In the genomic region with DNA sequence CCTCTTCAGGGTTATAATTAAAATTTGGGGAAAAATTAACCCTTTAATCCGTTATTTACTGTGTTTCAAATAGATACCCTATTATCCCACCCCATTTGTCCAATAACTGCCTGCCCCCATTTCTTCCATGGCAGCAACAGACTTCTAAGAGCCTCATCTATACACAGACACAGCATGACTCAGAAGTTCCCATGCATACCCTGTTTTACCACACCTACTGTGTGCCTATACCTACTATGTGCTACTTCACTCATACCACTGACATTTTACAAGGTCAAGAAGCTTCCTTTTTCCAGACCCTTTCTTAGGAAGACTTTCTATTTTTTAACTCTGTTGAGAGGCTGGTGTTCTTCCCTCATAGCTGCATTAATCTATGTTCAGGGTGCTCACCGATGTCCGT, we compare ENCODE assay signal across 28 mouse cellular contexts. TPM values are rescaled to one million over a fixed set of nuclear protein-coding genes. Genes with fewer than 3 reads are reported as not detected.
"Had no signal": no experiment of that assay in that cellular context is flagged by ENCODE, and none has a peak within 500 bp of the region (broad histone marks: within the 10 kb centered on the region; RNA-seq: fewer than 3 reads in every experiment).

No protein-coding gene starts in this region.

- H3K4me1 ChIP-seq: embryonic facial prominence, embryonic 10.5 days; embryonic facial prominence, embryonic 12.5 days; embryonic facial prominence, embryonic 15.5 days; forebrain, embryonic 10.5 days; forebrain, embryonic 12.5 days; forebrain, embryonic 13.5 days; forebrain, embryonic 15.5 days; heart, embryonic 10.5 days had no signal

- H3K4me2 ChIP-seq: embryonic facial prominence, embryonic 12.5 days; embryonic facial prominence, embryonic 13.5 days; embryonic facial prominence, embryonic 15.5 days; forebrain, embryonic 12.5 days; forebrain, embryonic 13.5 days; forebrain, embryonic 15.5 days had no signal

- H3K27me3 ChIP-seq: embryonic facial prominence, embryonic 12.5 days; embryonic facial prominence, embryonic 15.5 days; forebrain, embryonic 12.5 days; forebrain, embryonic 13.5 days; forebrain, embryonic 15.5 days had no signal

- H3K27ac ChIP-seq: embryonic facial prominence, embryonic 10.5 days; embryonic facial prominence, embryonic 12.5 days; embryonic facial prominence, embryonic 13.5 days; embryonic facial prominence, embryonic 15.5 days; forebrain, embryonic 10.5 days; forebrain, embryonic 12.5 days; forebrain, embryonic 13.5 days; forebrain, embryonic 15.5 days; gastrocnemius, adult 2 months; heart, embryonic 10.5 days had no signal

- H3K9me3 ChIP-seq: embryonic facial prominence, embryonic 10.5 days; embryonic facial prominence, embryonic 12.5 days; embryonic facial prominence, embryonic 13.5 days; embryonic facial prominence, embryonic 15.5 days; forebrain, embryonic 10.5 days; forebrain, embryonic 12.5 days; forebrain, embryonic 13.5 days; forebrain, embryonic 15.5 days; heart, embryonic 10.5 days had no signal

- H3K36me3 ChIP-seq: embryonic facial prominence, embryonic 10.5 days; embryonic facial prominence, embryonic 12.5 days; embryonic facial prominence, embryonic 13.5 days; embryonic facial prominence, embryonic 15.5 days; forebrain, embryonic 10.5 days; heart, embryonic 10.5 days had no signal

- H3K4me3 ChIP-seq: embryonic facial prominence, embryonic 10.5 days; embryonic facial prominence, embryonic 12.5 days; embryonic facial prominence, embryonic 13.5 days; embryonic facial prominence, embryonic 15.5 days; erythroblast, embryonic 14.5 days; forebrain, embryonic 10.5 days; forebrain, embryonic 12.5 days; forebrain, embryonic 13.5 days; forebrain, embryonic 15.5 days; gastrocnemius, adult 2 months; heart, embryonic 10.5 days had no signal

- DNase-seq: cerebellum, adult 9-10 months; cerebellum, adult 9-11 months; cerebellum, postnatal 10 days; cerebellum, postnatal 14 days; cerebellum, postnatal 25 days; cerebellum, postnatal 36 days; embryo, embryonic 11 days; forebrain, postnatal 0 days; gastrocnemius, adult 2 months; gastrocnemius, postnatal 10 days; gastrocnemius, postnatal 14 days; gastrocnemius, postnatal 25 days; gastrocnemius, postnatal 36 days; heart, adult 18-20 months had no signal

- H3K9ac ChIP-seq: embryonic facial prominence, embryonic 12.5 days; embryonic facial prominence, embryonic 13.5 days; embryonic facial prominence, embryonic 15.5 days; forebrain, embryonic 12.5 days; forebrain, embryonic 13.5 days; forebrain, embryonic 15.5 days; forebrain, postnatal 0 days had no signal

RNA-seq across cellular contexts. Expression of a gene that starts 35.1 kb away (rescaled TPM):
- total RNA-seq: common myeloid progenitor, adult 5-6 weeks; gastrocnemius, adult 2 months; gastrocnemius, postnatal 25 days; gastrocnemius, postnatal 36 days; granulocyte monocyte progenitor cell, adult 5-6 weeks; heart, adult 8-10 months had no signal
- polyA plus RNA-seq: erythroblast, embryonic 14.5 days had no signal

RNA-seq across cellular contexts. Expression of a gene that starts 35.4 kb away (rescaled TPM):
- total RNA-seq: gastrocnemius, adult 18-20 months; gastrocnemius, adult 2 months; gastrocnemius, postnatal 36 days; granulocyte monocyte progenitor cell, adult 5-6 weeks had no signal
